Mouse (Mus musculus): Measurements from ENCODE around the gene Gm49361. TPM values are rescaled to one million over a fixed set of nuclear protein-coding genes. Genes with fewer than 3 reads are reported as not detected.
"Not testable (repeated sequence)": the region's sequence is repeated elsewhere in the genome, so short reads cannot be mapped to it uniquely, and the experiment has no call there.

The Gm49361 gene
- total RNA-seq, 2 experiments from 2014 or later: not detected

DNA sequence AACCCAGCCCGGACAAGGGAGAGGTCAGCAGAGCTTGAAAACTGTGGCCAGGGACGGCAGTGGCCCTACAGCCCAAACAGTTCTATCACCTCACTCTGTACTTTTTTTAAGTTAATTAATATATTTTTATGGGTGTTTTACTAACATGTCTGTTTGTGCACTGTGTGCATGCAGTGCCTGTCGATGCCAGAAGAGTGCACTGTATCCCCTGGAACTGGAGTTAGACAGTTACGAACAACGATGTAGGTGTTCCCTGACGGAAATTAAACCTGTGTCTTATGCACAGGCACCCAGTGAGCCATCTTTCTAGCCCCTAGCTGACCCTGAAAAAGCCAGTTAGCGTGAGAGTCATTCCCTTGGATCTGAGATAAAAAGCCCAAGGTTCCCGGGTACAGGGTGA, 50.4 kb downstream of the Gm49361 start:
- ATAC-seq (replicated peaks; ENCODE audit: low FRiP score, poor library complexity, severe bottlenecking): no peak

DNA sequence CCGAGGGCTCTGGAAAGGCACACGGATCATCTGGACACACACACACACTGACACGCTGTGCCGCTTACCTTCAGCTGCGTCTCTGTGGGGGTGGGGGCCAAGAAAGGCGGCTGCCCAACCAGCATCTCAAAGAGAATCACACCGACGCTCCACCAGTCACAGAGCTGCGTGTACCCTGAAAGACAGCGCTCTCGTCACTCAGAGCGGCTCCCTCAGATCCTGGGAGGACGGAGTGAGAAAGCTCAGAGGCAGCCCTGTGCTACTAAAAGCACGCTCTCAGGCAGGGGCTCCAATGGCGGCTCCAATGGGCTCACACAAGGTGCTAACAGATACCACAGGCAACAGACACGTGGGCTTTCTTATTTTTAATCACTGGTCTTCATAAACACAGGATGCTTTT, 51.7 kb downstream of the Gm49361 start:
- no peak for ATAC-seq (replicated peaks; ENCODE audit: low FRiP score, poor library complexity, severe bottlenecking)

DNA sequence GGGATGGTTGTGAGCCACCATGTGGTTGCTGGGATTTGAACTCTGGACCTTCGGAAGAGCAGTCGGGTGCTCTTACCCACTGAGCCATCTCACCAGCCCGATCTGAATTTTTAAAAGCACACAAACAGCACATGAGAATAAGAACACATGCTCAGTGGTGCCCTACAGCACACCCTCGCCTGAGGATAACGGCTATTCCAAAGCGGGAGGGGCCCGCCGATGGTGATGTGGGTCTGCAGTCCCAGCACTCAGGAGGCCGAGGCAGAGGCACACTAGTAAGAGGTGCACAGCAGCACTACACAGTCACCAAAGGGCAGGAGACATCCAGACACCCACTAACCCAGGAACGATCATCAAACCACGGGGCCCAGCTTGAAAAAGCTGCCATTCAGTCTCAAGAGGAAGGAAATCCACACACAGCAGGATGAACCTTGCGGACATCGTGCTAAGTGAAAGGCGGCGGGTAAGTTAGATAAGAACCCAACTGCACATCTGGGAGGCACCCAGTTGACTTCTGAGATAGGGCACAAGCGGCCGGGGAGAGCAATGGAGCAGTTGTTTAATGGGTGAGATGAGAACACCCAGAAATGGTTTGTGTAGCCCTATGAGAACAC, 53.3 kb downstream of the Gm49361 start:
- ATAC-seq (replicated peaks; ENCODE audit: low FRiP score, poor library complexity, severe bottlenecking): peak; percentile 94

DNA sequence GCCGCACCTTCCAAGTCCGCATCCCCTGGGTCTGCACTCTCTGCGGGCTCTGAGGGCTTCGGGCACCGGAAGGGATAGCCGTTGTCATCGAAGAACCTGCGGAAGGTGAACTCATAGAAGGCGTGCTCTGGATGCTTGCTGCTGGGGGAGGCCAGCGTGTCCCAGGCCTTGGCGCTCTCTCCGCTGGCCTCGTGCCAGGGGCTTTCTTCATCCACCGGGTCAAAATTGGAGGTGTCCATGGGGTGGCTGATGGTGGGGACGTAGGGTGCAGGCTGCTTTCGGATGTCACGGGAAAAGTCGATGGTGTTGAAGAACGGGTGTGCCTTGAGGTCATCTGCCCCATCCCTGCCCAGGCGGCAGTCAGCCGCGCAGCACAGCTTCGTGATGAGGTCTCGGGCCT, 54.6 kb downstream of the Gm49361 start:
- ATAC-seq (replicated peaks; ENCODE audit: low FRiP score, poor library complexity, severe bottlenecking): no peak

DNA sequence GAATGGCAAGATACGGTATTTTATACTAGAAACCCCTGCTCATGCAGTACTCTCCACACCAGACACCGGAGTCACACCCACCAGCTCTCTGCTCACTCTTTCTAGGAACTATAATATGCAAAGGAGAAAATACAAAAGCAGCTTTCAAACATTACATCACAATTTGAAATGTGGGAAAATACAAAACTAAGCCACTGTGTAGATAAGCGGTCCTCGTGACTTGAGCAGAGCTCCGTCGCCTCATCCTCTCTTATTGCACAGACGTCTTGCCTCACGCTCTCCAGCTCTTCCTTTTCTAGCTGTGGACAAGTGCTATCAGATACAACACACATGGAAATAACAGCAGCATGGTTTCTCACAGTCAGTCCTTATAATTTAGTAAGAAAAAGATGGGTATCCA, 55.2 kb downstream of the Gm49361 start:
- no peak for ATAC-seq (replicated peaks; ENCODE audit: low FRiP score, poor library complexity, severe bottlenecking)

DNA sequence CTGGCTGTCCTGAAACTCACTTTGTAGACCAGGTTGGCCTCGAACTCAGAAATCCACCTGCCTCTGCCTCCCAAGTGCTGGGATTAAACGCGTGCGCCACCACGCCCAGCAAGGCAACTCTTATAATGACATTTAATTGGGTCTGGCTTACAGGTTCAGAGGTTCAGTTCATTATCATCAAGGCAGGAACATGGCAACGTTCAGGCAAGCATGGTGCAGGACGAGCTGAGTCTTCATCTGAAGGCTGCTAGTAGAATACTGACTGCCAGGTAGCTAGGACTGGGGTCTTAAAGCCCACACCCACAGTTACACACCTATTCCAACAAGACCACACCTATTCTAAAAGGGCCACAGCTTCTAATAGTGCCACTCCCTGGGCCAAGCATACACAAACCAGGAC, 57.8 kb downstream of the Gm49361 start:
- ATAC-seq (replicated peaks; ENCODE audit: low FRiP score, poor library complexity, severe bottlenecking): not testable (repeated sequence)

DNA sequence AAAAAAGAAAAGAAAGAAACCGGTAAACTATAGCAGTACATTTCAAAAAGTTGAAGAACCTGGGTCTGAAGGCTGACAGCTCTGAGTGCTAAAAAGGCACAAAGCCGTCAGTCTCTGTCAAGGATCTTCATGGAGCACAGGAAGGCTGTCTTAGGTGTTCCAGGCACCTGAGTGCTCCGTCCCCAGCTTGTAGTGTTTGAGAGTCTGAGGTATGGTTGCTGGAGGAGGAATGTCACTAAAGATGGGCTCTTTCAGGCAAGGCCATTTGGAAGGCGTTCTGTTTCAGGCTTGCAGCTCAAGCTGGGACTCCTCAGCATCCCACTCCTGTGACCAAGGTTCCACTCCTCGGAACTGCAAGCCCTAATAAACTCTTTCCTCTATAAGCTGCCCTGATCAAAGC, 58.5 kb downstream of the Gm49361 start:
- ATAC-seq (replicated peaks; ENCODE audit: low FRiP score, poor library complexity, severe bottlenecking): no peak

DNA sequence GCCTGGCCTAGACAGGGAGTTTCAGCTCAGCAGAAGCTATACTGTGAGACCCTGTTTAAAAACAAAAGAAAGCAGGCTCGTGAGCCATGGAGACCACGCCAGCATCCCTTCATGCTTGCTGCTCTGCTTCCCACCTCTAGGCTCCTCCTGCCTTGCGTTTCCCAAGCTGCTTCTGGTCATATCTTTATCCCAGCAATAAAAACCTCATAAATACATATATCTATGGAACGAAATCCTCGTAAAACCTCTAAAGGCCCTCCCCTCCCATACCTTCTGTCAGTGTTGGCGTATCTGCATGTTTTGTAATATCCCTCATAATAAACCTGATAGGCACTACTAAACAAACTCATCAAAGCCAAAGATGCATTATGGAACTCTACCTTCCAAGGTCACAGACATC, 59.3 kb downstream of the Gm49361 start:
- no peak for ATAC-seq (replicated peaks; ENCODE audit: low FRiP score, poor library complexity, severe bottlenecking)

DNA sequence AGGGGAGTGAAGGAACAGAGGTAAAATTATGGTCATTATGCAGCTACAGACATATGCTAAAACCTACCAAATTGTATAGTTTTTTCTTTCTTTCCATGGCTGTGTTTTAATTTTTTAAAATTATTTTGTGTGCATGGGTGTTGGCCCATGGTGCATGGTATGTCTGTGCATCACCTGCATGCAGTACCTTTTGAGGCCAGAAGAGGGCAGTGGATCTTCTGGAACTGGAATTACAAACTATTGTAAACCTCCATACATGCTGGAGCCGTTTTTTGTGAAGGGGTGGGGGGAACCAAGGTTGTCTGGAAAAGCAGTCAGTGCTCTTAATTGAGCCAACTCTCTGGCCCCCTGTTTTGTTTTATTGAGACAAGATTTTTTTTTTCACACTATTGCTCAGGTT, 61.3 kb downstream of the Gm49361 start:
- peak; percentile 83 for ATAC-seq (replicated peaks; ENCODE audit: low FRiP score, poor library complexity, severe bottlenecking)

DNA sequence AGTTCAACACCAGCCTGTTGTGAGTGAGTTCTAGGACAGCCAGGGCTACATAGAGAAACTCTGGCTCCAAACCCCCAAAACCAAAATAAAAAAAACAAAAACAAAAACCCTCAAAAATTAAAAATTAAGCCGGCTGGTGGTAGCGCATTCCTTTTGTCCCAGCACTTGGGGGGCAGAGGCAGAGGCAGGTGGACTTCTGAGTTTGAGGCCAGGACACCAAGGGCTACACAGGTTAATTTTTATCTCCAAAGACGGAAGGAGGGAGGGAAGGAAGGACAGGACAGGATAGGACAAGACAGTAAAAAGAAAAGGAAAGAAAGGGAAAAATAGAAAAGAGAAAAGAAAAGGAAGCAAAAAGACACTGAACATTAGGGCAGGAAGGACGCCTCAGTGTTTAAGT, 63.2 kb downstream of the Gm49361 start:
- ATAC-seq (replicated peaks; ENCODE audit: low FRiP score, poor library complexity, severe bottlenecking): no peak

DNA sequence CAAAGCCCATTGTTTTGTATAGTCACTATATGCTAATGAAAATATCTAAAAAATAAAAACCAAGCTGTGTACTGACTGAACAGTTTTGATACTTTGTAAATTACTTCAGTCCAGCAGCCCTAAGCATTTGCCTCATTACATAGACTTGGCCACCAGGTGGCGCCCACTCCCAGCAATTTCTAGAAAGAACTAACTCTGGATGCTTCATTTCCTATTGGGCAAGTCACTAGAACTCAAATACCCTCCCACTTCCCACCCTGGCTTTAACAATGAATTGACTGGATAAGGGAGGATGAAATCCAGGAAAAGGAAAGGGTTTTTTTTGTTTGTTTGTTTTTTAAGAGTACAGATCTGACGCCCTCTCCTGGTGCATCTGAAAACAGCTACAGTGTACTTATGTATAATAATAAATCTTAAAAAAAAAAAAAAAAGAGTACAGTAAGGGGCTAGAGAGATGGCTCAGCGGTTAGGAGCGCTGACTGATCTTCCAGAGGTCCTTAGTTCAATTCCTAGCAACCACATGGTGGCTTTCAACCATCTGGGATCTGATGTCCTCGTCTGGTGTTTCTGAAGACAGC, 65.9 kb downstream of the Gm49361 start:
- ATAC-seq (replicated peaks; ENCODE audit: low FRiP score, poor library complexity, severe bottlenecking): peak; percentile 87

DNA sequence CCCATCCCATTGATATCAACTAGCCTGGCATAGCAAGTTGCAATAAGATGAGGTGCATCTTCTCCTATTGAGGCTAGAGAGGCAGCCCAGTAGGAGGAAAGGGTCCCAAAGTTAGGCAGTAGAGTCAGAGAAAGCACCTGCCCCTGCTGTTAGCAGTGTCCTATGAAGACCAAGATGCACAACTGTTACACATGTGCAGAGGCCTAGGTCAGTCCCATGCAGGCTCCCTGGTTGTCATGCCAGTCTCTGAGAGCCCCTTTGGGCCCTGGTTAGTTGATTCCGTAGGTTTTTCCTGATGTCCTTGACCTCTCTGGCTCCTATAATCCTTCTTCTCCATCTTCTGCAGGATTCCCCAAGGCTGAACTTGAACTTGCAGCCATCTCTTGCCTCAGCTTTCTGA, 66.4 kb downstream of the Gm49361 start:
- peak; percentile 34; the same call in 1 of the 2 replicates for ATAC-seq (replicated peaks; ENCODE audit: low FRiP score, poor library complexity, severe bottlenecking)

DNA sequence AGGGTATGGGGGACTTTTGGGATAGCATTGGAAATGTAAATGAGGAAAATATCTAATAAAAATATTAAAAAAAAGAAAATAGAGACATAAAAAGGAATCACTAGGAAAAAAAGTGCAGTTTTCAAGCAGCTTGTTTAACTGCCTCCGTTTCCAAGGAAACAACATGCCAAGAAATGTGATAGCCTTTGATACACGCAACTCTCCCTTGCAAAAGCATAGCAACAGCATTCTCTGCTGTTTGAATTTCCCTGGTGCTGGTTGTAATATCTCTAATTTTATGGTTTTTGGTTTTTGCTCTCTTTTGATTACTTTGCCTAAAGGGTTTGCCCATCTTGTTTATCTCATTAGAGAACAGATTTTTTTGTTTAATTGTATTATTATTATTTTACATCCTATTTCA, 70.4 kb downstream of the Gm49361 start:
- no peak for ATAC-seq (replicated peaks; ENCODE audit: low FRiP score, poor library complexity, severe bottlenecking)

DNA sequence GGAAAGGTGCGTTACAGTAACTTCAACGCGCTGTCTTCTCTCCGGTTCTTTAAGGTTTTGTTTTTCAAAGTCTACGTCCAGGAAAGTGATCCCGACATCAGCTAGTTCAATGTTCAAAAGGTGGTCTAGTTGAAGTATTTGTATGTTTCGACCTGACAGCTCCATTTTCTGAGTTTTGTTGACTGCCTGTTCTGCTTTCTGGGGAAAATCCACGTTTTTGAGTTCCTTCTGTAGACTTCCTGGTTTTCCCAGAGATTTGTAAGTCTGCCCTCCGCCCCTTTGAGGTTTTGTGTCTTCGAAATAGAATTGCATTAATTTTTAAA, 80.3 kb downstream of the Gm49361 start:
- peak; percentile 32; the same call in 1 of the 2 replicates for ATAC-seq (replicated peaks; ENCODE audit: low FRiP score, poor library complexity, severe bottlenecking)

DNA sequence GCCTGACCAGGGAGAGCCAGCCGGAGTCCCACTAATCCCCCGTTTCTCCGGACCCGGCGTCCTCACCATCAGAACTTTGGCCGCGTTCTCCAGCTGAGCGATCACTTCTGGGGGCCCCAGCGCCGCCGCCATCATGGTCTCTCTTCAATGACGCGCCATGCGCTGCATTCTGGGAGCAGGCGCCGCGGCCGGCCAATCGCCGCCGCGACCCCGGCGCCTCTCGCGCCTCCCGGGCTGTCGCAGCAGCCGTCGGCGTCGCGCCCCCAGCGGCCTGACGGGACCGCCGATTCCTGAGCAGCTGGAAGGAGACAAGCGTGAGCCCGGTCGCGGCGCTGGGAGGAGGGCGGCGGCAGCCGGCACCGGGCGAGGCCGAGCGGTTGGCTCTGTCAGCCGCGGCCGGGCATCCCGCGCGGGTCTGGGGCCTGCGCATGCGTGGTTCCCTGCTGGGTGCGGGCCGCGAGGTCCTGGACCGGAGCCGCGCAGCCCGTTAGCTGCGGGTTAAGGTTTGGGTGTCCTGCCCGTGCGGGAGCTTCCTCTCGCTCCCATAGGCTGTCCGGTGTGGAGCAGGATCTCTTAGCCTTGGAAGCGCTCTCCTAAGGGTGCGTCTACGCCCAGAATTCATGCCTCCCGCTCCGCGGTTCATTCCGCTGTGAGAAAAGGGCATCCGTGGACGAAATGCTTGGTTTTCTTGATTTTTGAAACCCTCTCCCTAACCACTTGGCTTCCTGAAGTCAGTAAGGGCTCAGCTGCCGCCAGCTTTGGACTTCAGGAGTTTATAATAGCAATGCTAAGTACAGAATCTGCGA, 80.9 kb downstream of the Gm49361 start, which contains the start of gene Xpo4:
Gene Xpo4, minus strand, starts transcription at position 609 of the 806 bp plus-strand sequence.
- peak; percentile 84 for ATAC-seq (replicated peaks; ENCODE audit: low FRiP score, poor library complexity, severe bottlenecking)

DNA sequence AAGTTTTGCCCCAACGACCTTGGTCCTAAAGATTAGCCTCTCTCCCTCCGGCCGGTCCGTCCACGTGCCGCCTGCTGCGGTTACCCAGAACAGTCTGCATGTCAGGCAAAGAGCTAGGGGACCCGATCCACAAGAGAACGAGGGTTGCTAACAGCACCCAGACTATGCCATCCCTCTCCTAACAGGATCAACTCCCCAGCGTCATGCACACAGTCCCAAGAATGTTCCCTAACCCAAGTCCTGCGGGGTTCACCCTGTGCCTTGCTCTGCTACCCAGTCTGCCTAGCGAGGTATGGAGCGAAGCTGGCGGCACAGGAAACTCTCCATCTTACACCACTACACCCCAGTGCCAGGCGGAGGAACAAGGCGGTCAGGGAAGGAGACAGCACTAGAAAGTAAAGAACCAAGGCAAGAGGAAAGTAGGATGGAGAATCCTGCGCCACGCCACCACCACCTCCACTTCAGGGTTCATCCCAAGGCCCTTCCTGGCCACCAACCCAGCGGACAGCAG, 81.5 kb downstream of the Gm49361 start:
- ATAC-seq (replicated peaks; ENCODE audit: low FRiP score, poor library complexity, severe bottlenecking): peak; percentile 69

DNA sequence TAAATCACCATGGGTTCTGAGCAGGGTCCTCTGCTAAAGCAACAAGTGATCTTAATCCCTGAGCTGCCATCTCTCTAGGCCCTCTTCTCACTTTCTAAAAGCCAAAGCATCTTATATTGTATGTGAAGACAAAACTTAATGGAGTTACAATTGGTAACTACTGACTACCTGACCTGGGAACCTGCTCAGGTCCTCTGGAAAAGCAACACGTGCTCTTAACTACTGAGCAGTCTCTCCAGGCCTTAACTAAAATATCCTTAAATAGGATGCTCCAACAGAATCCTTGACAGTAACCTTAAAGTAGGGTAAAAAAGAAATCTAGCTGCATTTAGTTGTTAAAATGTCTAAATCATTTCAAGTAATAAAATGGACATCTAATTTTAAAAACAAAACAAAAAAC, 82.3 kb downstream of the Gm49361 start:
- ATAC-seq (replicated peaks; ENCODE audit: low FRiP score, poor library complexity, severe bottlenecking): no peak

DNA sequence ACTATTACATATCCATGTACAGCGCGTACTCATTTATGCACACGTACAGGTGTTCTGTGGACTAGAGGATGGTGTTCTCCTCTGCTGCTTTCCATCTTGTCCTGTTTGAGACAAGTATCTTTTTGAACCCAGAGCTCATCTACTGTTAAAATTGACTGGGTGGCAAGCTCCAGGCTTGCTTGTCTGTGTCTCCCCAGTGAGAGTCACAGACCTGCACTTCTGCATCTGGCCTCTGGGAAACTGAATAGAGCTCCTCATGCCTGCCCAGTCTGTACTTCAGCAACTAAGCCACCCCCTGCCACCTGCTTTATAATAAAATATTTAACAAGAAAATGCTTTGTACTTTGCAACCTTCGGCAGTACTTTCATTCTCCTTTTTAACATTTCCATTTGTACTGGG, 87.6 kb downstream of the Gm49361 start:
- ATAC-seq (replicated peaks; ENCODE audit: low FRiP score, poor library complexity, severe bottlenecking): 0 out of 2 replicates have a peak, but pooled peaks have one; percentile 45

DNA sequence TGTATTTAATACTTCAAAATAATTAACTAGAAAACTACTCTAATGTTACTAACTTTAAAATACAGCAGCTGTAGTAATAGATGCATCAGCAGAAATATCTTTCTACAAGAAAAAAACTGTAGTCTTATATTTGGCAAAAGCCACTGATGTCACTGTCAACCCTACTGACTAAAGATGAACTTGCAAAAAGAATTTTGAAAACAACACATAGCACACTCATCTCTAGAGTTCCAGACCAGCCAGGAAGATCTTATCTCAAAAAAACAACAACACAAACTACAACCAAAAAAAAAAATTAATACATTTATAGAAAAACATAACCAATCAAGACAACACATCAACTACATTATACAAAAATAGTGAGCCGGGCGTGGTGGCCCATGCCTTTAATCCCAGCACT, 88.4 kb downstream of the Gm49361 start:
- 0 out of 2 replicates have a peak, but pooled peaks have one; percentile 50 for ATAC-seq (replicated peaks; ENCODE audit: low FRiP score, poor library complexity, severe bottlenecking)

DNA sequence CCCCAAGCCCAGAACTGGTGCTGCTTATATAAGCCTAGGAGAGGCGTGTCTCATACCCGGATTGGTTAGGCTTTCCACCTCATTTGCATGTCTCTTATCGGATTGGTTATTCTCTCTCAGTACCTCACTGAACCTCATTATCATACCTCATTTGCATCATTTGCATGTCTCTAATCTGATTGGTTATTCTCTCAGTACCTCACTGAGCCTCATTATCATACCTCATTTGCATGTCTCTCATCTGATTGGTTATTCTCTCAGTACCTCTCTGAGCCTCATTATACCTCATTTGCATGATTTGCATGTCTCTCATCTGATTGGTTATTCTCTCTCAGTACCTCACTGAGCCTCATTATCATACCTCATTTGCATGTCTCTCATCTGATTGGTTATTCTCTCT, 89.4 kb downstream of the Gm49361 start:
- ATAC-seq (replicated peaks; ENCODE audit: low FRiP score, poor library complexity, severe bottlenecking): peak; percentile 71

DNA sequence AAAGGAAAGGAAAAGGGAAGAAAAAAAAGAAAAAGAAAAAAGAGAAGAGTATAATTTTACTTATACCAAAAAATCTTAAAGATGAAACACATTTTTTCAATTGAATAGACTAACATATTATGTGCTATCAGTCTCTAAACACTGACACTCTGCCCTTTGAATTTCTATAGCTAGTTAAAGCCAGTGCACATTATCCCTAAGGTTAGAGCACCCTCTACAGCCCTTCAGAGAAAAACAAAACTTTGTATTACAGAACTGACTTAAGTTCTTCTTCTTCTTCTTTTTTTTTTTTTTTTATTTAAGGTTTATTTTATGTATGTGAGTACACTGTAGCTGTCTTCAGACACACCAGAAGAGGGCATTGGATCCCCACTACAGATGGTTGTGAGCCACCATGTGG, 96.4 kb downstream of the Gm49361 start:
- no peak for ATAC-seq (replicated peaks; ENCODE audit: low FRiP score, poor library complexity, severe bottlenecking)

Data from erythroblast, adult 5-6 weeks (primary cell).